Mouse (Mus musculus) hindbrain, embryonic 10.5 days (tissue): ENCODE data around the gene Mau2. TPM values are rescaled to one million over a fixed set of nuclear protein-coding genes. Genes with fewer than 3 reads are reported as not detected.
"Not testable (repeated sequence)": the region's sequence is repeated elsewhere in the genome, so short reads cannot be mapped to it uniquely, and the experiment has no call there.

Source experiments
- DNase-seq: peaks from one replicate; pipeline ENCODE4 v3.0.0-alpha.2; 2017; ENCODE audit warnings: low spot score
- H3K27ac ChIP-seq: fragments of 300-500 bp; sonication (generic); 2 replicates; pipeline ENCODE4 v1.5.1; 2016; ENCODE audit warnings: mild to moderate bottlenecking, moderate library complexity
- H3K27me3 ChIP-seq: fragments of 300-500 bp; sonication (generic); 2 replicates; pipeline ENCODE4 v1.6.1; 2016; ENCODE audit warnings: mild to moderate bottlenecking; ENCODE audit not compliant: poor library complexity, insufficient read depth, severe bottlenecking
- H3K36me3 ChIP-seq: fragments of 300-500 bp; sonication (generic); 2 replicates; pipeline ENCODE4 v1.6.1; 2016; ENCODE audit warnings: mild to moderate bottlenecking, moderate library complexity
- H3K4me1 ChIP-seq: fragments of 300-500 bp; sonication (generic); replicated peaks from 2 replicates; pipeline ENCODE4 v1.6.1; 2016; ENCODE audit warnings: mild to moderate bottlenecking
- H3K4me3 ChIP-seq: fragments of 300-500 bp; sonication (generic); 2 replicates; pipeline ENCODE4 v1.5.1; 2016; ENCODE audit warnings: mild to moderate bottlenecking, moderate library complexity
- H3K9me3 ChIP-seq: fragments of 300-500 bp; sonication (generic); 2 replicates; pipeline ENCODE4 v1.6.1; 2016; ENCODE audit warnings: mild to moderate bottlenecking, moderate library complexity
- WGBS: fragments of 180-500 bp; shearing (Covaris S2); methylation state at CpG from one replicate; pipeline ENCODE4 v1.1.7; 2016; 5-methylcytosine and 5-hydroxymethylcytosine counted together
- polyA plus RNA-seq: library from polyadenylated mRNA; unstranded; fragments of >200 nt; fragmentation: Nextera tagmentation; extraction: Ambion mirVana; gene quantifications from 2 replicates; pipeline ENCODE4 v1.2.1, GENCODE M21; 2016

Mau2 gene
- polyA plus RNA-seq, 1 experiment from 2014 or later, result 66.8 TPM

DNA sequence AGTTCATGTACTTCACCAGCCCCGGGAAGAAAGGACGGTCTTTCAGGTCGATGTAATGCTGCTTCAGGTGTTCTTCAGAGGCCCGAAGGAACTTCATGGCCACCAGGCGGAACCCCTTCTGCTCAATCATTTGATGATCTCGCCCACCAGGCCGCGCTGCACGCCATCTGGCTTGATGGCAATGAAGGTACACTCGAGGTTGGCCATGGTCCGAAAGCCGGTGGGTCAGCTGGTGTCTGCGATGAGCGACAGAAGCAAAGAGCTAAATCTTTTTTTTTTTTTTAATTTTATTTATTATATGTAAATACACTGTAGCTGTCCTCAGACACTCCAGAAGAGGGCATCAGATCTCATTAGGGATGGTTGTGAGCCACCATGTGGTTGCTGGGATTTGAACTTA, 31.7 kb downstream of the Mau2 start:
- not testable (repeated sequence) for H3K36me3 ChIP-seq, H3K4me1 ChIP-seq, H3K4me3 ChIP-seq, H3K9me3 ChIP-seq, H3K27ac ChIP-seq, DNase-seq, H3K27me3 ChIP-seq
- 91% methylated on average over 14 of the region's 14 CpGs for WGBS

DNA sequence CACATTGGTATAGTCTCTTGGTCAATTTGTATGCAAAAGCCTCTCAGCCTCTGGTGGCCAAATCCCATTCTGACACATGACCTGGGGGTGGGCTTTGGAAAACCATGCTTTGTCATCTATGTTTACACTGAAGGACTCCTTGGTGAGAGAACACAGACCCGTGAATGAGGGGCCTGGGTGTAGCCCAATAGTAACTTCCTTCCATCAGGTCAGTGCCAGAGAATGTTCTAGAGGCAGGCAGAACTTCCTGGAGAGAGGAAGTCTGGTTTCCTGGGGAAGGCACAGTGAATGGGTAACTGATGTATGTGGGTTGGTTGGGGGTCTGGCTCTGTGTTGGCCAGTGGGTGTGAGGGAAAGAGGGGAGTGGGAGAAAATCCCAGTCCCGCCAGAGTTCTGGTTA, 37.4 kb downstream of the Mau2 start:
- no peak overlapping the region for H3K4me3 ChIP-seq
- no peak overlapping the region for H3K27ac ChIP-seq
- no peaks in the 10 kb centered on the region for H3K27me3 ChIP-seq
- no peaks in the 10 kb centered on the region for H3K36me3 ChIP-seq
- H3K4me1 ChIP-seq, result peaks cover 8% of the 10 kb centered on the region
- no peak for DNase-seq
- WGBS, result 50% methylated on average over 2 of the region's 2 CpGs
- no peaks in the 10 kb centered on the region for H3K9me3 ChIP-seq

GRCm38 (mm10) chr8:70004345-70004744, 38.2 kb downstream of the Mau2 start:
- DNase-seq, result no peak
- Histone ChIP-seq H3K4me3 (no peak overlapping the region), H3K4me1 (peaks cover 8% of the 10 kb centered on the region), H3K27me3 (no peaks in the 10 kb centered on the region), H3K36me3 (no peaks in the 10 kb centered on the region), H3K9me3 (no peaks in the 10 kb centered on the region), H3K27ac (no peak overlapping the region)

DNA sequence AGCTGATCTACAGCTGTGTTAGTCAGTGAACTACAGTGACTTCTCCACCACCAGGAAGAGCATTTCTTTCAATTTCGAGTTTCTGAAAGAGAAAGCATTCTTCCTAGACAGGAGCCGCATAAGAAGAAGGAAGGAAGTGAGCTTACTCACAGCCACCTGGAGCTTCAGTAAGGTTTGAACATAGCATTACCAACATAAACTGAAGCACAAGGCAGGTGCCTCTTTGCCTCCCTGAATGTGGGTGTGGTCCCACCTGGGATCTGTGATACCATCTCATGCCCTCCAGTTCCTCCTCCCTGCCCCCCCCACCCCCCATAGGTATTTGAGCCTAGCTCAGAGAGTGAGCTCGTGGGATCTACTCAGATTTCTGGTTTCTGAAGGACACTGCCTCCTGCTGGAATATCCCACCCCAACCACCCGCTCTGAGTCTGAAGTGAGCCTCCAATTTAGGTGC, 39.3 kb downstream of the Mau2 start:
- Histone ChIP-seq H3K27me3 (no peaks in the 10 kb centered on the region), H3K4me3 (no peak overlapping the region), H3K36me3 (no peaks in the 10 kb centered on the region), H3K4me1 (peaks cover 8% of the 10 kb centered on the region), H3K9me3 (no peaks in the 10 kb centered on the region), H3K27ac (no peak overlapping the region)
- DNase-seq, result no peak
- 58% methylated on average over 4 of the region's 4 CpGs for WGBS

GRCm38 (mm10) chr8:70001892-70002191, 40.7 kb downstream of the Mau2 start:
- 43% methylated on average over 7 of the region's 7 CpGs for WGBS

DNA sequence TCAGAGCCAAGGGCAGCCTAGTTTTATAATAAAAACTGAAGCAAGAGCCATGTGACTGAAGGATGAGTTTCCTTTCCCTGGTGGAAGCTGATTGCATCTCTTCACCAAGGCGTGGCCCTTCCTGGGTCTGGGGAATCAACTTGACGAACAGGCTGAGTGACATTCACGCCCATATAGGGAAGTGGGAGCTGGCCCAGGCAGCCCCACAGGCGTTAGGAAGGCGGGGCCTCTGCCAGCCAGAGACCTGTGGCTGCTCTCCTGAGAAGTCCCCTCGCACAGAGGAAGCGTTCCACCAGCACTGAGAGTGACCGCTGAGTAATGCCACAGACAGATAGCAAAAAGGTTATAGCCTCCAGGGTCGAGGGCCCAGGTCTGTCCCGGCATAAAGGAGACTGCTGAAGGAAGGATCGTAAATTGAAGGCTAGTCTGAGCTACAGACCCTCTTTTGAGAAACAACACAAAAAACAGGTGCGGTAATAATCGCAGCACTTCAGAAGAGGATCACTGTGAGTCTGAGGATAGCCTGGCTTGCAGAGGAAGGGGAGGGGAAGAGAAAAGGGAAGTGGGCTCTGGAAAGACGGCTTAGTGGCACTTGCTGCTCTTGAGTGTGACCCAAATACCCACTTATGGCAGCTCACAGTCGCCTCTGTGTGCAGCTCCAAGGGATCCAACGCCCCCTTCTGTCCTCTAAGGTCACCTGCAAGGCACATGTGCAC, 41.2 kb downstream of the Mau2 start:
- H3K27ac ChIP-seq, result peak overlapping the region; percentile 37; the same call in 1 of the 2 replicates
- H3K4me3 ChIP-seq, result peak overlapping the region; percentile 37
- H3K9me3 ChIP-seq, result no peaks in the 10 kb centered on the region
- peak; percentile 50 for DNase-seq
- H3K27me3 ChIP-seq, result no peaks in the 10 kb centered on the region
- 4% methylated on average over 16 of the region's 16 CpGs for WGBS
- peaks cover 16% of the 10 kb centered on the region for H3K4me1 ChIP-seq
- H3K36me3 ChIP-seq, result no peaks in the 10 kb centered on the region

More at GRCm38 (mm10) chr8:70001892-70002191, 40.7 kb downstream of the Mau2 start:
- H3K4me1 ChIP-seq, result peaks cover 11% of the 10 kb centered on the region
- H3K27me3 ChIP-seq, DNase-seq, H3K9me3 ChIP-seq, H3K36me3 ChIP-seq, H3K27ac ChIP-seq: not testable (repeated sequence)
- H3K4me3 ChIP-seq, result peak overlapping the region; percentile 37; the same call in 1 of the 2 replicates

GRCm38 (mm10) chr8:70000226-70000625, 42.3 kb downstream of the Mau2 start:
- no peaks in the 10 kb centered on the region for H3K9me3 ChIP-seq

DNA sequence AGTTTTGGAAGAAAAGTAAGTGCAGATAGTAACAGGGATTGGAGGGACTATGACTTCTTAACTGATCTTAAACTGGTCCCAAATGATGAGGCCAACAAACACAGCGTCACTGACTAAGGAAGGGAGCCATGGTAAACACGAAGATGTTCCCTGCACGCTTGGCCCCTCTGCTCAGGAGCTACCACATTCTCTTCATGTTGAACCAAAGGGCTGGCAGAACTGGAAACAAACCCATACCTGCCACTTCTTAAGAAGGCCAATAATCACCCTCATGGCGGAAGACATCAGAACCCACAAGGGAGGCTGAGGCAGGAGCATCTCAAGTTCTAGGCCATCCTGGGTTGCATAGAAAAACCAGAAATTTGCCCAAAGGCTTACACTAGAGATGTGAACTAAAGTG, 43.3 kb downstream of the Mau2 start:
- peaks cover 30% of the 10 kb centered on the region for H3K4me1 ChIP-seq
- H3K9me3 ChIP-seq, result no peaks in the 10 kb centered on the region
- WGBS, result 92% methylated on average over 4 of the region's 4 CpGs

More at GRCm38 (mm10) chr8:70000226-70000625, 42.3 kb downstream of the Mau2 start:
- Histone ChIP-seq H3K4me3 (no peak overlapping the region), H3K4me1 (peaks cover 20% of the 10 kb centered on the region), H3K27me3 (no peaks in the 10 kb centered on the region), H3K36me3 (no peaks in the 10 kb centered on the region; the same call in 1 of the 2 replicates), H3K27ac (no peak overlapping the region)
- WGBS, result 88% methylated on average over 2 of the region's 2 CpGs
- DNase-seq, result no peak

DNA sequence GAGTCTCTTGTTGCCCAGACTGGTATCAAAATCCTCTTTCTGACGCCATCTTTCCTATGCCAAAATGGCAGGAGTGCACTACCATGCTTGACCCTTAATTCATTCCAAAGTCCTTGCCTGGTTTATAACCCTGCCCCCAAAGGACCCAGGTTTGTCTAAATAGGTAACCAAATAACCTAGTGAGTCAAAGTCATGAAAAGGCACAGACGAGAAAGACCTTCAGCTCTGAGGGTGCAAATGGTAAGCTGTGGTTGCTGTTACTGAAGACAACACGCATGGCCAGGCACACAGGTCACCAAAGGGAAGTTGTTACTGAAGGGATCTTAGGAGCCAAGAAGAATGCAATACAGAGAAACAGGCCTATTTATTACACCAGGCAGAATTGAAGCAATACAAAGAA, 43.8 kb downstream of the Mau2 start:
- Histone ChIP-seq H3K4me3 (no peak overlapping the region), H3K27me3 (no peaks in the 10 kb centered on the region), H3K27ac (no peak overlapping the region), H3K9me3 (no peaks in the 10 kb centered on the region), H3K4me1 (peaks cover 36% of the 10 kb centered on the region), H3K36me3 (no peaks in the 10 kb centered on the region; the same call in 1 of the 2 replicates)
- WGBS, result 90% methylated on average over 3 of the region's 3 CpGs
- no peak for DNase-seq

More for the DNA sequence above, 43.3 kb downstream of the Mau2 start:
- no peak for DNase-seq
- Histone ChIP-seq H3K36me3 (no peaks in the 10 kb centered on the region; the same call in 1 of the 2 replicates), H3K27me3 (no peaks in the 10 kb centered on the region), H3K27ac (no peak overlapping the region), H3K4me3 (no peak overlapping the region)

GRCm38 (mm10) chr8:69996589-69997285, 45.8 kb downstream of the Mau2 start:
- Histone ChIP-seq H3K4me3 (peak overlapping the region; percentile 83), H3K9me3 (no peaks in the 10 kb centered on the region), H3K27ac (peak overlapping the region; percentile 92), H3K27me3 (no peaks in the 10 kb centered on the region), H3K4me1 (peaks cover 39% of the 10 kb centered on the region), H3K36me3 (peaks cover 15% of the 10 kb centered on the region)
- WGBS, result 3% methylated on average over 35 of the region's 35 CpGs
- DNase-seq, result no peak

DNA sequence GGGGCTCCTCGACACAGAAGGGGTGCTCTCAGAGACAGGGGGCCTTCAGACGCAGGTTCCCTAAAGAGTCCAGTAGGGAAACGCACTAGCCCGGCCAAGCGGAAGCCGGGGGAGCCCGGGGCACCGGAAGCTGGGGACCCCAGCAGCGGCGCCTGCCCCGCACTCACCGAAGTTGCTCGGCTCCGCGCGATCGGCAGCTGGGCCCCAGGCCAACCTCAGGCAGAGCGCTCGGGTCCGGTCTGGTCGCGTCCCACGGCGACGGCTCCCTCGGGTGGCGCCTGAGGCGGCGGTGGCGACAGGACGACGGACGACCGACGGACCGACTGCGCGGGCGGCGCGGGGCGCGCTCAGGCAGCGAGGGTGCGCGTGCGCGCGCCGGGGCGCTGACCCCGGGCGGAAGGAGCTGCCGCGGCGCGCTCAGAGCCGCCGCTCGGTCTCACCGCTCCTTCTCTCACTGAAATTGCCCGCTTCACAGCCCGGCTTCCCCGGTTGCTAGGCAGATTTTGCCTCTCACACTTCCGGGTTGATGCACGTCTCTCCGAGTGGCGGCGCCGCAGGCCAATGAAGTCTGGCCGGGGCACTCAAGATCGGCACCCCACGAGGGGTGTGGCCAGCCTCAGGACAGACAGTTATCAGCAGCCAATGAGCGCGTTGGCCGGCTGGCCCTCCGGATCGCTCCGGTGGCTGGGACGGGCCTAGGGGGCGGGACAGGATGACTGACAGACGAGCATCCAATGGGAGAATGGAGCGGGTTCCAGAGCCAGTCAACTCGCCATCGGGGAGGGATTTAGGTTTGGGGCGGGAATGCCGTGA, 46.6 kb downstream of the Mau2 start, which contains the start of gene Gatad2a:
Gene Gatad2a (minus strand): TSS at position 609 of the 813 bp plus-strand sequence.
- H3K36me3 ChIP-seq, result peaks cover 15% of the 10 kb centered on the region

DNA sequence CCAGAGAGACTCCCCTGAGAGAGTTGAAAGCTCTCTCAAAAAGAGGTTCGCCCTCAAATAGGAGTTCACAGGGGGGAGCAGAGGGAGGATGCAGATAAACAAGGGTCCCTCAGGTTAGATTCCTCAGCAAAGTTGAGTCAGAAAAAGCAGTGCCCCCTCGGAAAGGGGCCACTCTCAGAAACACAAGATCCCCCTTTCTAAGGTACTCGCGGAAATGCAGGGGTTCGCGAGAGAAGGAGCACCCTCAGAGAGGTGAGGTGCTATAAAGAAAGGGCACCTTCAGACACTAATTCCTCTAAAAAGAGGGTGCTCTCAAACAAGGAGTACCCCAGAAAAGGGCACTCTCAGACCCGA, 47.1 kb downstream of the Mau2 start:
- Histone ChIP-seq H3K9me3 (no peaks in the 10 kb centered on the region), H3K27ac (peak overlapping the region; percentile 92), H3K27me3 (no peaks in the 10 kb centered on the region), H3K4me3 (peak overlapping the region; percentile 83), H3K36me3 (peaks cover 15% of the 10 kb centered on the region), H3K4me1 (peaks cover 31% of the 10 kb centered on the region)
- DNase-seq, result no peak
- WGBS, result 0% methylated on average over 7 of the region's 7 CpGs

More for the DNA sequence above, 46.6 kb downstream of the Mau2 start, which contains the start of gene Gatad2a:
- H3K4me3 ChIP-seq, result peak within 1 kb of the TSS; percentile 83
- H3K4me1 ChIP-seq, result peaks cover 32% of the 10 kb centered on the region
- WGBS, result under 1% methylated on average over 87 of the region's 87 CpGs
- no peaks in the 10 kb centered on the region for H3K9me3 ChIP-seq
- DNase-seq, result peak; percentile 100
- no peaks in the 10 kb centered on the region for H3K27me3 ChIP-seq
- H3K27ac ChIP-seq, result peak within 1 kb of the TSS; percentile 92
